8 mouse cellular contexts compared by ENCODE assay signal in genomic region chr5:118037798-118038484, GRCm38 (mm10). TPM values are rescaled to one million over a fixed set of nuclear protein-coding genes. Genes with fewer than 3 reads are reported as not detected.
A peak's percentile ranks its signal among the peaks of the same experiment; 100 is the strongest.
DNase-seq lines count a peak whose midpoint lies in the region; ATAC-seq and TF ChIP-seq lines count a peak whose summit lies in the region.

No protein-coding gene starts in this region.

- no peaks in the 10 kb centered on the region for H3K9me3 ChIP-seq in lung, embryonic 14.5 days (ENCODE audit: low read depth, low read length)
- no peaks in the 10 kb centered on the region for H3K9me3 ChIP-seq in forebrain, embryonic 16.5 days (ENCODE audit: control insufficient read depth, low read length)
- no peaks in the 10 kb centered on the region for H3K9me3 ChIP-seq in kidney, postnatal 0 days (replicated peaks; ENCODE audit: low read length)
- no peaks in the 10 kb centered on the region for H3K9me3 ChIP-seq in neural tube, embryonic 15.5 days (replicated peaks)

- TF ChIP-seq CTCF in lung, embryonic 14.5 days (IDR thresholded peaks at IDR 0.05; ENCODE audit: low read depth): no peak
- no peak for TF ChIP-seq CTCF in kidney, postnatal 0 days (IDR thresholded peaks at IDR 0.05; ENCODE audit: low read depth)

- H3K4me2 ChIP-seq in lung, embryonic 14.5 days: peak overlapping the region; percentile 43; the same call in 1 of the 2 replicates
- H3K4me2 ChIP-seq in forebrain, embryonic 16.5 days (ENCODE audit: low read length): peak overlapping the region; percentile 9; the same call in 1 of the 2 replicates
- H3K4me2 ChIP-seq in kidney, postnatal 0 days (ENCODE audit: low read length): no peak overlapping the region
- peak overlapping the region; percentile 9 for H3K4me2 ChIP-seq in neural tube, embryonic 15.5 days

- H3K27me3 ChIP-seq in lung, embryonic 14.5 days (ENCODE audit: insufficient read depth, low read length): no peaks in the 10 kb centered on the region
- no peaks in the 10 kb centered on the region for H3K27me3 ChIP-seq in forebrain, embryonic 16.5 days (replicated peaks; ENCODE audit: control insufficient read depth, insufficient read depth, low read length)
- no peaks in the 10 kb centered on the region for H3K27me3 ChIP-seq in kidney, postnatal 0 days (ENCODE audit: insufficient read depth, low read length)
- no peaks in the 10 kb centered on the region for H3K27me3 ChIP-seq in neural tube, embryonic 15.5 days (replicated peaks)

- H3K36me3 ChIP-seq in lung, embryonic 14.5 days (ENCODE audit: insufficient read depth): no peaks in the 10 kb centered on the region
- H3K36me3 ChIP-seq in forebrain, embryonic 16.5 days (ENCODE audit: control insufficient read depth, insufficient read depth): no peaks in the 10 kb centered on the region
- no peaks in the 10 kb centered on the region for H3K36me3 ChIP-seq in kidney, postnatal 0 days (ENCODE audit: insufficient read depth, low read length)
- H3K36me3 ChIP-seq in neural tube, embryonic 15.5 days: no peaks in the 10 kb centered on the region

- no peak overlapping the region for H3K9ac ChIP-seq in lung, embryonic 14.5 days
- H3K9ac ChIP-seq in forebrain, embryonic 16.5 days (replicated peaks; ENCODE audit: low read depth, low read length): 0 out of 2 replicates have a peak overlapping the region, but pooled peaks have one; percentile 13
- H3K9ac ChIP-seq in kidney, postnatal 0 days (ENCODE audit: low read depth, low read length): no peak overlapping the region
- H3K9ac ChIP-seq in neural tube, embryonic 15.5 days (replicated peaks): no peak overlapping the region

- H3K27ac ChIP-seq in lung, embryonic 14.5 days (ENCODE audit: low read depth): no peak overlapping the region
- peak overlapping the region; percentile 67 for H3K27ac ChIP-seq in forebrain, embryonic 16.5 days (ENCODE audit: low read length)
- H3K27ac ChIP-seq in kidney, postnatal 0 days: 0 out of 2 replicates have a peak overlapping the region, but pooled peaks have one; percentile 5
- 0 out of 2 replicates have a peak overlapping the region, but pooled peaks have one; percentile 45 for H3K27ac ChIP-seq in neural tube, embryonic 15.5 days (replicated peaks)

- ATAC-seq in lung, embryonic 14.5 days (ENCODE audit: insufficient read depth): peak; percentile 64; the same call in 1 of the 2 replicates
- peak; percentile 88 for ATAC-seq in forebrain, embryonic 16.5 days
- peak; percentile 81 for ATAC-seq in kidney, postnatal 0 days (replicated peaks; ENCODE audit: low FRiP score, low read depth)
- peak; percentile 55; the same call in 1 of the 2 replicates for ATAC-seq in neural tube, embryonic 15.5 days (ENCODE audit: low FRiP score)

- H3K4me1 ChIP-seq in lung, embryonic 14.5 days (ENCODE audit: insufficient read depth): no peaks in the 10 kb centered on the region
- peaks cover 20% of the 10 kb centered on the region for H3K4me1 ChIP-seq in forebrain, embryonic 16.5 days (replicated peaks; ENCODE audit: control insufficient read depth, insufficient read depth, low read length)
- 0 out of 2 replicates have a peak, but pooled peaks cover 7% of the 10 kb centered on the region for H3K4me1 ChIP-seq in kidney, postnatal 0 days (replicated peaks; ENCODE audit: insufficient read depth, low read length)
- H3K4me1 ChIP-seq in neural tube, embryonic 15.5 days: peaks cover 18% of the 10 kb centered on the region

- DNase-seq in lung, embryonic 14.5 days: peak; percentile 47
- DNase-seq in lung, postnatal 14 days: no peak
- peak; percentile 82 for DNase-seq in cerebellum, adult 18-20 months
- DNase-seq in kidney, postnatal 0 days (ENCODE audit: low spot score): peak; percentile 37
- no peak for DNase-seq in urinary bladder, adult 18-20 months (ENCODE audit: low spot score in 2 of 2)
- DNase-seq in spleen, adult 18-20 months: no peak

- no peak overlapping the region for H3K4me3 ChIP-seq in lung, embryonic 14.5 days (ENCODE audit: low read depth, low read length)
- H3K4me3 ChIP-seq in forebrain, embryonic 16.5 days (replicated peaks; ENCODE audit: low read length): no peak overlapping the region
- H3K4me3 ChIP-seq in kidney, postnatal 0 days (replicated peaks; ENCODE audit: low read depth, low read length): no peak overlapping the region
- H3K4me3 ChIP-seq in neural tube, embryonic 15.5 days (replicated peaks): no peak overlapping the region

- 10% methylated on average over 10 of the region's 10 CpGs for WGBS in lung, embryonic 14.5 days
- 13% methylated on average over 9 of the region's 10 CpGs for WGBS in forebrain, embryonic 16.5 days
- WGBS in kidney, postnatal 0 days: 12% methylated on average over 10 of the region's 10 CpGs
- 9% methylated on average over 10 of the region's 10 CpGs for WGBS in neural tube, embryonic 15.5 days

RNA-seq across cellular contexts. Expression of gene Tesc, which starts 10.4 kb away (rescaled TPM):
- polyA plus RNA-seq in lung, embryonic 14.5 days (2014; fragmentation: Nextera tagmentation; extraction: Ambion mirVana): 5.3 and 5.6 TPM in 2 replicates
- polyA plus RNA-seq in forebrain, embryonic 16.5 days (2015; fragmentation: Nextera tagmentation; extraction: Ambion mirVana): 7.7 and 10.3 TPM in 2 replicates
- polyA plus RNA-seq in kidney, postnatal 0 days (2015; fragmentation: Nextera tagmentation; extraction: Ambion mirVana): 28.3 and 29.4 TPM in 2 replicates
- polyA plus RNA-seq in neural tube, embryonic 15.5 days (2015; fragmentation: Nextera tagmentation; extraction: Ambion mirVana): 3.5 and 3.9 TPM in 2 replicates

Comparison
In these comparisons a context has a peak if more than half of its experiments do, and no peak if none do; other contexts are left out.
1. DNase-seq: peak in lung, embryonic 14.5 days (single experiment), cerebellum, adult 18-20 months (2 of 2) and kidney, postnatal 0 days (single experiment); none in lung, postnatal 14 days (single experiment), urinary bladder, adult 18-20 months (0 of 2) and spleen, adult 18-20 months (0 of 2).
2. Peak in every context shown above with its lines, with median percentiles within 50 percentile points of each other: ATAC-seq.